Mouse (Mus musculus): ENCODE measurements around the gene Scarf2.

Scarf2 gene

GRCm38 (mm10) chr16:17792728-17793127 lies 4.4 kb upstream of the Scarf2 start:
- no peak overlapping the region for H3K4me3 ChIP-seq (replicated peaks; ENCODE audit: low read length)
- peaks cover 8% of the 10 kb centered on the region for H3K4me1 ChIP-seq (replicated peaks; ENCODE audit: low read depth, low read length)
- peaks cover 42% of the 10 kb centered on the region for H3K27me3 ChIP-seq (ENCODE audit: insufficient read depth, low read length)
- TF ChIP-seq POU5F1 (IDR thresholded peaks at IDR 0.05; ENCODE audit: borderline replicate concordance, low read length), result no peak
- no peak for TF ChIP-seq NANOG (IDR thresholded peaks at IDR 0.05; ENCODE audit: borderline replicate concordance, low read length)
- TF ChIP-seq CTCF (conservative IDR thresholded peaks at IDR 0.05; ENCODE audit: low read length), result no peak
- no peaks in the 10 kb centered on the region for H3K9me3 ChIP-seq (ENCODE audit: low read length)
- H3K36me3 ChIP-seq (ENCODE audit: insufficient read depth, low read length), result peaks cover 47% of the 10 kb centered on the region

- H3K4me3 ChIP-seq (replicated peaks; ENCODE audit: low read length), result no peak overlapping the region
Observed at GRCm38 (mm10) chr16:17794047-17794446, 3.0 kb upstream of the Scarf2 start.

GRCm38 (mm10) chr16:17795643-17796042 lies 1.4 kb upstream of the Scarf2 start:
- peaks cover 22% of the 10 kb centered on the region for H3K4me1 ChIP-seq (replicated peaks; ENCODE audit: low read depth, low read length)
- TF ChIP-seq POU5F1 (IDR thresholded peaks at IDR 0.05; ENCODE audit: borderline replicate concordance, low read length), result no peak
- TF ChIP-seq NANOG (IDR thresholded peaks at IDR 0.05; ENCODE audit: borderline replicate concordance, low read length), result no peak
- no peak for TF ChIP-seq CTCF (conservative IDR thresholded peaks at IDR 0.05; ENCODE audit: low read length)
- H3K4me3 ChIP-seq (replicated peaks; ENCODE audit: low read length), result no peak overlapping the region
- H3K36me3 ChIP-seq (ENCODE audit: insufficient read depth, low read length), result peaks cover 22% of the 10 kb centered on the region
- peaks cover 5% of the 10 kb centered on the region; the same call in 1 of the 2 replicates for H3K9me3 ChIP-seq (ENCODE audit: low read length)
- H3K27me3 ChIP-seq (ENCODE audit: insufficient read depth, low read length), result peaks cover 70% of the 10 kb centered on the region

More at GRCm38 (mm10) chr16:17794047-17794446, 3.0 kb upstream of the Scarf2 start:
- H3K27me3 ChIP-seq (ENCODE audit: insufficient read depth, low read length), result peaks cover 55% of the 10 kb centered on the region
- peaks cover 19% of the 10 kb centered on the region for H3K4me1 ChIP-seq (replicated peaks; ENCODE audit: low read depth, low read length)
- peaks cover 3% of the 10 kb centered on the region; the same call in 1 of the 2 replicates for H3K9me3 ChIP-seq (ENCODE audit: low read length)
- TF ChIP-seq NANOG (IDR thresholded peaks at IDR 0.05; ENCODE audit: borderline replicate concordance, low read length), result no peak
- no peak for TF ChIP-seq POU5F1 (IDR thresholded peaks at IDR 0.05; ENCODE audit: borderline replicate concordance, low read length)
- no peak for TF ChIP-seq CTCF (conservative IDR thresholded peaks at IDR 0.05; ENCODE audit: low read length)
- peaks cover 36% of the 10 kb centered on the region for H3K36me3 ChIP-seq (ENCODE audit: insufficient read depth, low read length)

- H3K27me3 ChIP-seq (ENCODE audit: insufficient read depth, low read length), result peaks cover 79% of the 10 kb centered on the region
- H3K4me1 ChIP-seq (replicated peaks; ENCODE audit: low read depth, low read length), result peaks cover 28% of the 10 kb centered on the region
- TF ChIP-seq POU5F1 (IDR thresholded peaks at IDR 0.05; ENCODE audit: borderline replicate concordance, low read length) (no peak), NANOG (IDR thresholded peaks at IDR 0.05; ENCODE audit: borderline replicate concordance, low read length) (no peak), CTCF (conservative IDR thresholded peaks at IDR 0.05; ENCODE audit: low read length) (no peak)
- H3K9me3 ChIP-seq (ENCODE audit: low read length), result peaks cover 5% of the 10 kb centered on the region; the same call in 1 of the 2 replicates
- peaks cover 13% of the 10 kb centered on the region for H3K36me3 ChIP-seq (ENCODE audit: insufficient read depth, low read length)
- H3K4me3 ChIP-seq (replicated peaks; ENCODE audit: low read length), result peak overlapping the region; percentile 70
Observed at GRCm38 (mm10) chr16:17796519-17796918, 563 bp upstream of the Scarf2 start.

- no peaks in the 10 kb centered on the region for H3K36me3 ChIP-seq (ENCODE audit: insufficient read depth, low read length)
- H3K9me3 ChIP-seq (ENCODE audit: low read length), result peaks cover 5% of the 10 kb centered on the region; the same call in 1 of the 2 replicates
- TF ChIP-seq CTCF (conservative IDR thresholded peaks at IDR 0.05; ENCODE audit: low read length) (no peak), NANOG (IDR thresholded peaks at IDR 0.05; ENCODE audit: borderline replicate concordance, low read length) (no peak), POU5F1 (IDR thresholded peaks at IDR 0.05; ENCODE audit: borderline replicate concordance, low read length) (no peak)
- peaks cover 37% of the 10 kb centered on the region for H3K4me1 ChIP-seq (replicated peaks; ENCODE audit: low read depth, low read length)
- H3K27me3 ChIP-seq (ENCODE audit: insufficient read depth, low read length), result peaks cover 92% of the 10 kb centered on the region
- H3K4me3 ChIP-seq (replicated peaks; ENCODE audit: low read length), result peak overlapping the region; percentile 70
Observed at GRCm38 (mm10) chr16:17797812-17798311, 780 bp downstream of the Scarf2 start.

- no peaks in the 10 kb centered on the region for H3K36me3 ChIP-seq (ENCODE audit: insufficient read depth, low read length)
- TF ChIP-seq POU5F1 (IDR thresholded peaks at IDR 0.05; ENCODE audit: borderline replicate concordance, low read length) (no peak), NANOG (IDR thresholded peaks at IDR 0.05; ENCODE audit: borderline replicate concordance, low read length) (no peak), CTCF (conservative IDR thresholded peaks at IDR 0.05; ENCODE audit: low read length) (no peak)
- peaks cover 5% of the 10 kb centered on the region; the same call in 1 of the 2 replicates for H3K9me3 ChIP-seq (ENCODE audit: low read length)
- peak overlapping the region; percentile 70 for H3K4me3 ChIP-seq (replicated peaks; ENCODE audit: low read length)
- peaks cover 95% of the 10 kb centered on the region for H3K27me3 ChIP-seq (ENCODE audit: insufficient read depth, low read length)
- H3K4me1 ChIP-seq (replicated peaks; ENCODE audit: low read depth, low read length), result peaks cover 44% of the 10 kb centered on the region
Observed at GRCm38 (mm10) chr16:17798321-17799180, 1.5 kb downstream of the Scarf2 start.

- no peak for TF ChIP-seq POU5F1 (IDR thresholded peaks at IDR 0.05; ENCODE audit: borderline replicate concordance, low read length)
Observed at GRCm38 (mm10) chr16:17799584-17799983, 2.5 kb downstream of the Scarf2 start.

GRCm38 (mm10) chr16:17801777-17802455 lies 4.8 kb downstream of the Scarf2 start:
- peaks cover 5% of the 10 kb centered on the region; the same call in 1 of the 2 replicates for H3K9me3 ChIP-seq (ENCODE audit: low read length)
- H3K4me1 ChIP-seq (replicated peaks; ENCODE audit: low read depth, low read length), result peaks cover 58% of the 10 kb centered on the region
- TF ChIP-seq NANOG (IDR thresholded peaks at IDR 0.05; ENCODE audit: borderline replicate concordance, low read length), result no peak
- no peaks in the 10 kb centered on the region for H3K36me3 ChIP-seq (ENCODE audit: insufficient read depth, low read length)
- H3K4me3 ChIP-seq (replicated peaks; ENCODE audit: low read length), result peak overlapping the region; percentile 59; the same call in 1 of the 2 replicates
- peaks cover 97% of the 10 kb centered on the region for H3K27me3 ChIP-seq (ENCODE audit: insufficient read depth, low read length)

More at GRCm38 (mm10) chr16:17799584-17799983, 2.5 kb downstream of the Scarf2 start:
- peaks cover 5% of the 10 kb centered on the region; the same call in 1 of the 2 replicates for H3K9me3 ChIP-seq (ENCODE audit: low read length)
- no peaks in the 10 kb centered on the region for H3K36me3 ChIP-seq (ENCODE audit: insufficient read depth, low read length)
- H3K27me3 ChIP-seq (ENCODE audit: insufficient read depth, low read length), result peaks cover 95% of the 10 kb centered on the region
- H3K4me3 ChIP-seq (replicated peaks; ENCODE audit: low read length), result no peak overlapping the region
- H3K4me1 ChIP-seq (replicated peaks; ENCODE audit: low read depth, low read length), result peaks cover 53% of the 10 kb centered on the region
